Mouse (Mus musculus) layer of hippocampus, adult 18-20 months (tissue): ENCODE data around the gene Nr2f6. TPM values are rescaled to one million over a fixed set of nuclear protein-coding genes. Genes with fewer than 3 reads are reported as not detected.
A peak's percentile ranks its signal among the peaks of the same experiment; 100 is the strongest.

Experiments used
- DNase-seq, 2 experiments: peaks; one replicate each; pipeline ENCODE4 v3.0.0; 2022; ENCODE audit warnings: low spot score in 2 of 2
- long read RNA-seq: library from polyadenylated mRNA; stranded (forward); transcript quantifications from one replicate; pipeline ENCODE4 v2.0.0, GENCODE M21; 2021
- total RNA-seq, 2 experiments: library from RNA; stranded (reverse); gene quantifications; 2 replicates each; pipeline ENCODE4 v1.2.3; 2021

Nr2f6 gene
- total RNA-seq: 10 to 100 TPM; 44.6 to 46.5 TPM
- long read RNA-seq, transcript Nr2f6-201 (4 exons, 2,218 nt): major isoform, 154 of 245 reads
- long read RNA-seq, partial matches to known transcripts: 5 of 245 reads
- long read RNA-seq, other reads (novel, unspliced or antisense): 86 of 245 reads

DNA sequence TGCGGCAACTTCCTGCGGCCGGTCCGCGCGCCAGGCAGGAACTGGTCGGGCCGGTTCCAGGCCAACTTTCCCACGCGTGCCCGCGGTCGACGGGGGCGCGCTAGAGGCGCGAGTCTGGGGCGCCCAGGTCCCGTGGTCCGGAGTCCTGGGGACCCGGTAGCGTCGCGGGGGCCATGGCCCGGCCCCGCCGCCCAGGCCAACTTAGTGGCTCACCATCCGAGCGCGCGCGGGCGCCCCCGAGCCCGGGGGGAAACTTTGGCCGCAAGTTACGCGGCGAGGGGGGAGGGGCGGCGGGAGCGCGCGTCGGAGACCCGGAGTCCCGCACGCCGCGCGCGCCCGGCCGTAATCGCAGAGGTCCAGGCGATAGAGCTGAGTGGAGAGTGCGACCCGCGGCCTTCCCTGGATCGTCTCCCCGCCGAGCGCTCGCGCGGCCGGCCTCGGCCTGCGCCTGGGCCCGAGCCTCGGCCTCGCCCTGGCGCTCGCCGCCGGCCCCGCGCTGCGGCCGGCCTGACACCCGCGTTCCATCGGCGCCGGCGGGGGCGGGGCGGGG lies at the start of gene Nr2f6:
Nr2f6 (minus strand) TSS at position 540 of the 550 bp plus-strand sequence.
- DNase-seq: peak in 1 of 2 experiments; percentile 52

DNA sequence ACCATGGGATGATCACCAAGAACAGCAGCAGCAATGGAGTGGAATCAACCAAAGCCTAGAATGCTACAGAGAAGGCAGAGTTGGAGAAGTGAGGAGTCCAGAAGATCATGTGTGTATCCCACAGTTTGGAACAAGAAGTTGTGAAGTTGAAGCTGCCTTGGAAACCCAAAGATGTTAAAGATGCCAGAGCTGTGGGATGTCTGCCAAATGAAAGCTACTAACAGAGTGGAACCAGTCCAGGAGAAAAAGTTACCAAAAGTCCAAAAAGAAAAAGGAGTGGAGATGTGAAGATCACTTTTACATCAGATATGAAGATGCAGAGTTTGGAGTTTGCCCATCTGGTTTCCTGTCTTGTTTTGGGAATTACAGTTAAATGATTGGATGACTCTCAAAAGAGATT lies 40.4 kb upstream of the Nr2f6 start:
- no peak for DNase-seq

DNA sequence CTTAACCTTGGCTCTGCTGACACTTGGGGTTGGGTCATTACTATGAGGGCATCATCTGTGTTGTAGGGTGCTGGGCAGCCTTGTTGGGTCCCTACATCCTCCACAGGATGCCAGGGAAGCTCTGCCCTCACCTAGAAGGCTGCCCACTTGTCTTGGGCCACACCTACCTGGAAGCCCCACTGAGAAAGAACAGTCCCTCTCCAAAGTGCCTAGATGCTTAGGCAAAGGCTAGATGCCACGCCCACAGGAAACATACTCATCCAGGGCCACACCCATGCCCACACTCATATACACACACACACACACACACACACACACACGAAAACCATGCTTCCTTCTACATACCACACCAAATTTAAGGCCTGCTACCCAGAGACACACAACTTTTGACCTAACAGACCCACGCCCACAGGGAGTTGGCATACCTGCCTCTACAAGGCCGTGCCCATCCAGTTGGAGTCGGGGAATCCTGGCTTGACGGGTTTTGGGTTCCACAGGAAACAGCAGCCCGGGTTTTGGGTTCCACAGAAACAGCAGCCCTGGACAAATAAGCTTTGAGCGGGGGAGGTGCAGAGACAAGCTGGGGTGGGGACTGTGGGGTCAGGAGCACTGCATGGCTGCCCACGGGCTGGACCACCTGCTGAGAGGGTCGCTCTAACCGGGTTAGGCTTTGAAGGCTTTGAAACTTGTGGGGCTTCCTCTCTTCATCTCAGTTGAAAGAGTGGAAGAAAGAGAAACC lies 29.9 kb upstream of the Nr2f6 start:
- DNase-seq: no peak

DNA sequence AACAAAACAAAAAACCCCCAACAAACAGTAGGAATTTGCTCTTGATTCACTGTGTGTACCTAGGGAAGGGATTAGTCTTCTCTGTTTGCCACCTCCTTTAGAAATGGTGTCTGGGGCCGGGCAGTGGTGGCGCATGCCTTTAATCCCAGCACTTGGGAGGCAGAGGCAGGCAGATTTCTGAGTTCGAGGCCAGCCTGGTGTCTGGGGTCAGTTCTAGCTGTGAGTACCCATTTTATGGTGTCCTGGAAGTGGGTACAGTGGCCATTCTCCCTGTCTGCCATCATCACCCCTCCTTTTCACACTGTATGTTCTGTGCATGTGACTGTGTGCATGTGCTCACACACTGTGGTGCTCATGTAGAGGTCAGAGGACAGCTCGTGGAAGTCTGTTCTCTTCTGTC lies 26.5 kb upstream of the Nr2f6 start:
- no peak for DNase-seq

DNA sequence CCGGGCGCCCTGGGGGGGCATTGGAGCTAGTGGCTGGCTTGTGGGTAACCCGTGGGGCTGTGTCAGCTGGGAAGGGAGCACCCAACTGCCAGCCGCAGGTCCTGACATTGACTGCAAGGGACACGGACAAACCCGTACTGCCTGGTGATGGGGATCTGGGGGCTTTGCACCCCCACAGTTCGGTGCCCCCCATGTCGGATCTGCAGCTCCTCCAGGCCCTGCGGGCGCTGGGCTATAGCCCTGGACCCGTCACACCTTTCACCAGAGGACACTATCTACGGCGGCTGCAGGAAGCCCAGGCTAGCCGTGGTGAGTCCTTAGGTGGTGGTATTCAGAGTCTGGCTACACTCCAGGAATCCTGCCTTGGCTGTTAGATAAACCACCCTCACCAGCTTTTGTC lies 25.7 kb upstream of the Nr2f6 start:
- no peak for DNase-seq

DNA sequence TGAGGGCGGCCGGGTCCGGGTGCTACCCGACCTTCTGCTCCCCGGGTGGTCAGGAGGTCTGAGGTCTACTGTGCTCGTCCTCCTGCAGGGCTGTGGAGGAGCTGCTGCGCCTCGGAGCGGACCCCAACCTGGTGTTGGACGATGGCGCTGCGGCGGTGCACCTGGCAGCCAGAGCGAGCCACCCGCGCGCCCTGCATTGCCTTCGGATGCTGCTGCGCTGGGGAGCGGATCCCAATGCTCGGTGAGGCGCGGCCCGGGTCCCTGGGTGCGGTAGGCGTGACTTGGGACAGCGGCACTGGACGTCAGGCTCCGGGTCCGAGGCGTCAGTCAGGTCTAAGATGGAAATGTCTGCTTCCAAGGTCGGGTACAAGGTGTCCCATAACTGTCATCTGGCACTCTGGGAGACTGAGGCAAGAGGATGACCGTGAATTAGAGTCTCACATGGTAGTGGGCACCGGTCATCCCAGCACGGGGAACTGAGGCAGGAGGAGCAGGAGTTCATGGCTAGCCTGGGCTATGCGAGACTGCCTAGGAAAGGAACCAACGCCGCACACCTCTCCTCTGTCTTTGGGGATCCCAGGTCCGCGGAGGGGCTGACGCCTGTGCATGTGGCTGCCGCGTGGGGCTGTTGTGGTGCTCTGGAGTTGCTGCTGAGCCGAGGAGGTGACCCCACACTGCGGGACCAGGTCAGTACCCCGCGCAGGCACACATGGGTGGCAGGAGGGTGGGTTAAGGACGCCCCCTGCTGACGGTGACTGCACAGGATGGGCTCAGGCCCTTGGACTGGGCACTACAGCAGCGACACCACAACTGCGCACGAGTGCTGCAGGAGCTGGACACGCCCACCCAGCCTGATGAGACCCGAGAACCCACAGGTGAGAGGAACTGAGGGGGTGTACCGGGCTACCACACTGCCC lies 24.6 kb upstream of the Nr2f6 start:
- DNase-seq: no peak

DNA sequence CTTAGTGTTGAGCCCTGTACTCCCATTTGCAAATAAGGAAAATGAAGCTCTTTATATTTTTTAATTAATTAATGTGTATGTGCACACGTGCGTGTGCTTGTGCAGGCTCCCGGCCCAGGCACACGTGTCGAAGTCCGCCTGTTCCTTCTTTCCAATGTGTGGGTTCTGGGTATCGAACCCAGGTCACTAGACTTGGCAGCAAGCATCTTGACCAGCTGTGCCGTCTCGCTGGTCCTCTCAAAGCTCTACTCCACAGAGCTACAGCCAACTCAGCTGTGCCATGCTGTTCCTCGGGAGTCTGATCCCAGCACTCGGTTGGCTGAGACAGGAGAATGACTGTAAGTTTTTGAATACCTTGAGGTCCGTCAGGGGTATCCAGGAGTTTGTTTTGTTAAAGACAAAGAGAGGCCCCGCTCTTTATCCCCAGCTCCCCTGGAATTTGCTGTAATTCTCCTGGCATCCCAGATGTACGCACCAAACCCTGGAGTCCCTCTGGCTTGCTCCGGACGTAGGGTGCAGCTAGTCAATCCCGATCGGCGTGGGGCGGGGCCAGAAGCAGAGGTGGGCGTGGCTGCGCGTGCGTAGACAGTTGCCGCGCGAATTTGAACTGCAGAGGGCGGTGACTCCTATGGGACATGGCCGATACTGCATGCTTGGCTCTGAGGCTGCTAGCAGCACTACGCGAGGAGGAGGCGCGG lies 23.8 kb upstream of the Nr2f6 start, which contains the start of gene Ankle1:
Ankle1 (plus strand) TSS at position 610 of the 698 bp plus-strand sequence.
- DNase-seq: peak; percentile 87 to 94

DNA sequence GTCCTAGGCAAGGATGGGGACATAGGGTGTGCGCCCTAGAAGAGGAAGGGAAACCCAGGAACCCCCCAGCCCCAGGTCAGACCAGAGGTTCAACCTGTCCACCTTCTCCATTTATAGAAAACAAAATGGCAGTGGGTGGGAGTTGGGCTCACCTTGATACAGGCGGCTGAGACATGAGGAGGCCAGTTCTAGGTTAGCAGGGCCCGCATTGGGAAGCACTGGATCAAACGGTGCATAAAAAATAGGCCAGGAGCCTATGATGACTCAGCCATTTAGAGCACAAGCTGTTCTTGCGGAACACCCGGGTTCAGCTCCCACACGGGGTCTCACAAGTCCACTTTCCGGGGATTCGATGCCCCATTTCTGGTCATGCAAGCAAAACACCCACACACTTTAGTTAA lies 23.2 kb upstream of the Nr2f6 start:
- DNase-seq: no peak

DNA sequence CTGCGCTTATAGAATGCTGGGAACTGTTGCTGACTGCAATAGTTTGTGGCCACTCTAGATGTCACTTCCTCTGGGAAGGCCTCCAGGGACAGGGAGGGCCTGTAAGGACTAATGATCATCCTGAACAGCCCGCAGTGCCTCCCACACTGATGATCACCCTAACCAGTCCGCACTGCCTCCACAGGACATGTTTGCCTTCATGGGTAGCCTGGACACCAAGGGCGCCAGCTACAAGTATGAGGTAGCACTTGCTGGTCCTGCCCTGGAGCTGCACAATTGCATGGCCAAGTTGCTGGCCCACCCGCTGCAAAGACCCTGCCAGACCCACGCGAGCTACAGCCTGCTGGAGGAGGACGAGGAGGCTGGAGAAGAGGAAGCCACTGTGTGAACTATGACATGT lies 22.3 kb upstream of the Nr2f6 start:
- DNase-seq: no peak

DNA sequence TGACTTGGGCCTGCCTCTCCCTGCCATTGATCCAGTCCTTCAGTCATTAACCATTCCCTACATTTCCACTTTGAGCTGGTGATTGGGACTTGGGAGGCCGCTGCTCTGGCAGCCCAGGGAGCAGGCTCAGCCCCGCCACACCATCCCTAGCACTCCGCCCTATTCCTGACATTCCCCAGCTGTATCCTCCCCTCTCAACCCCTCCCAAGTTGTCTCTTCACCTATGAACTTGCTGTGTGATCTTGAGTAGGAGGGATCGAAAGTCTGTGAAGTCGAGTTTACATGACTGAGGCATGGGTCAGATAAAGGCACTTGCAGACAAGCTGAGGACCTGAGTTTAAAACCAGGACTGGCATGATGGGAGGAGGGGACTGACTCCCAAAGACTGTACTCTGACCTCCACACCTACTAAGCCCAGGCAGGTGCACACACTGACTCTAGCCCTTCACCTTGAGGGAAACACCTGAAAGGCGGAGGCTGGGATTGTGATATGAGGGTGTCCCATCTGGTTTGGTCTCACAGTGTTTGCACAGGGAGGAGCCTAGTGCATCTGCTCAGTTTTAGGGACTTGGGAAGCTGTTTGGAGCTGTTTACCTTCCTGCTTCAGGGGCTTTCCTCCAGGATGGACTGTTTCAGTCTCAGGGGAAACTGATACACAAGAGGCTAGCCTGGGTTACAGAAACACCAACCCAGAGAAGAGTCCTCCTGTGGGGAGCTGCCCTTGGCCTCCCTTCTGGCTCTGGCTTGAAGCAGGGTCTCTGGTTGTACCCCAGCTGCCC lies 21.5 kb upstream of the Nr2f6 start:
- DNase-seq: no peak

DNA sequence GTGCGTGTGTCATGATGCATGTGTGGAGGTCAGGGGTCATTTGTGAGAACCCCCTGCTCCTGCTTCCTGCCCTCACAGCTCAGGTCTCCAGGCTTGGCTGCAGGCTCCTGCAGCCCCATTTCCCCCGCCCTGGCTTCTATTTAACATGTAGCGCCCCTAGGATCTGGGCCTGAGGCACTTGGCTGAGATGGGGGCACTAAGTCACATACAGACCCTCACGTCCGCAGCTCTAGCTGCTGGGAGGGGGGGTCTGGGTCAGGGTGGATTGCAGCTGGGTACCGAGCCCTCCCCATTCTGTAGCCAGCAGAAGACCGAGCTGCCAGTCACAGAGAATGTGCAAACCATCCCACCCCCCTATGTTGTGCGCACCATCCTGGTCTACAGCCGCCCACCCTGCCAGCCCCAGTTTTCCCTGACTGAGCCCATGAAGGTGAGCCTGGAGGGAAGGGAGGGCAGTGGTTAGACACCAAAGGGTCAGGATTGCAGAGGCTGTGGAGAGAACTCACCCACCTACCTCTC lies 20.7 kb upstream of the Nr2f6 start:
- no peak for DNase-seq

DNA sequence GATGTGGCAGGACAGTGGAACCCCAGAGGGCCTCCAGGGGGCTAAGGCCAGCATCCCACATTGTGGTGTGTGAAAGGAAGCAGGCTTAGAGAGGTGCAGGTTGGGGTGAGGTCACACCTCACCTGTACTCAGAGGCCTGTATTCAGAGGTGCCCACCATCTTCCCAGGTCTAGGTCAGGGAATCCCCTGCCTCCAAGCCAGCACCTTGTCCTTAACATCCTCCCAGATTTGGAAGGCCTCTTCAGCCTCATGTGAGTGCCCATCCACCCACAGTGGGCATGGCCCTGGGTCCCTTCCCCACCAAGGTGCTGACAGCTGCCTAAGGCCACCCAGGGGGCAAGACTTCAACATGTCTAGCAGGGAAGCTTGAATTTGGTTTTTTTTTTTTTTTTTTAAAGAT lies 19.7 kb upstream of the Nr2f6 start:
- DNase-seq: no peak

DNA sequence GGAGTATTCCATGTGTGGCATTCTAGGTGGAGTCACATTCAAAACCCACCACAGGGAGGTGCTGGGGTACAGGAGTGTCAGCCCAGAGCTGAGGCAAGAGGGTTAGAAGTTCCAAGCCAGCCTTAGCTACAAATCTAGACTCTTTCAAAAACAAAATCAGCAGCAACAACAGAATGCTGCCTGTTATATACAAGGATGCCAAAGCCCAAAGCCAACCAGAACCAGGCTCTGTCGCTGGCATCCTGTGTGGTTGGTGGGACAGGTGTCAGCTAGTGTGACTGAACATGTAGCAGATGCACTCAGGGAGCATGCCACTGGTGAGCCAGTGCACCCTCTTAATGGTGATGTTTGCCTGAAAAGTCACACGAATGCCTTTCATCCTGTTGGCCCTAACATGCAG lies 19.1 kb upstream of the Nr2f6 start:
- DNase-seq: no peak

DNA sequence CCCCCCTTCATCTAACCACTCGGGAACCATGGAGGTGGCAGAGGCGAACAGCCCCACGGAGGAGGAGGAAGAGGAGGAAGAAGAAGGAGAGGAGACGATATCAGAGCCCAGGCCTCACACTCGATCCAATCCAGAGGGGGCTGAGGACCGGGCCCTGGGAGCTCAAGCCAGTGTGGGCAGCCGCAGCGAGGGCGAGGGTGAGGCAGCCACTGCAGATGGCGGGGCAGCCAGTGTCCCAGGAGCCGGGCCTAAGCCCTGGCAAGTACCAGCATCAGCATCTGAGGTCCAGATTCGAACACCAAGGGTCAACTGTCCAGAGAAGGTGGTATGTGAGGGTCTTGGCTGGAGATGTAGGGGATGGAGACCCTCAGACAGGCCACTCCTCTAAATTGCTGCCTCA lies 15.9 kb upstream of the Nr2f6 start:
- no peak for DNase-seq

DNA sequence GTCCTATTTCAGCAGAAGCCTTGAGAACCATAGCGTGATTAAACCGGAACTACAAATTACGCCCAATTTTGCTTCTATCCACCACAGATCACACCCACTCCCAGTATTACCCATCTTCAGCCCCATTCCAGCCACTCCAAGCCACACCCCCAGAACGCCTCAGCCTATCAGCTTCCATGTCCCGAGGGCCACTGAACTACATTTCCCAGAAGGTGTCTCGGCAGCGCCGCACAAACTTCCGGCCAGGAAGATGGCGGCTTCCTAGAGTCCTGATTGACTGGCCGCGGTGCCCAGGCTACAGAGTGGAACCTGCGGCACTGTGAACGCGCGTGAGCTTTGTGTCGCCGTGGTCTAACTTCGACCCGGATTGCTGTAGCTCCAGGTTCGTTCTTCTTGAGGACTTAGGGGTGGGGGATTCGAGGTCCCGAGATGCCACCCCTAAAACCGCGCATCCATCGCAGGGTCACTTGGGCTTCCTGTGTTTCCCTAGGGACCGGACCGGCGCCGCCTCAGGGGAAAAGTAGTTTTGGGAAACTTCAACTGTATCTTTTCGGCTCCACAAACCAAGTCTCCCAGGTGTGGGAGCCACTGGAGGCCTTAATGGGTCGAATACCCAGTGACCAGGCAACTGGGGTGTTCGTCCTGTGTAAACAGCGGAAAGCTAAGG lies 15.0 kb upstream of the Nr2f6 start, which contains the start of gene Babam1:
Babam1 (plus strand) TSS at position 223 of the 667 bp plus-strand sequence.
- peak; percentile 93 to 97 for DNase-seq

DNA sequence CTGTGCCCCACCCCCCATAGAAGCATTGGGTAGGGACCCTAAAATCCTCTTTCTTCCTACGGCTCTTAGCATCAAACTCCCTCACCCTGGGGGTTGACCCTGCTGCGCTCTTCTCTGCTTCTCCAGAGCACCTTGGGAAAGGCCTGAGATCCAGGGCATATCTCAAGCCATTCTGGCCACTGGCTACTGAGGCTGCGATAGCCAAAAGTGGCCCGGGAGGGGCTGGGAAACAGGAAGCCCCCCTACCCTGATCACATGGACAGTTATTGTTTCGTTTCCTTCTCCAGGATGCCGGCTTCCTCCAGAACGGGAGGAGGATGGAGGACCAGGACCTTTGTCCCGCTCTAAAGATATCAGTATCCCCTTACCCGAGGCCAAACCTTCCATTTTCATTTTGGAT lies 13.9 kb upstream of the Nr2f6 start, which contains the start of gene Ushbp1:
Ushbp1 (minus strand) TSS at position 174 of the 400 bp plus-strand sequence.
- no peak for DNase-seq

DNA sequence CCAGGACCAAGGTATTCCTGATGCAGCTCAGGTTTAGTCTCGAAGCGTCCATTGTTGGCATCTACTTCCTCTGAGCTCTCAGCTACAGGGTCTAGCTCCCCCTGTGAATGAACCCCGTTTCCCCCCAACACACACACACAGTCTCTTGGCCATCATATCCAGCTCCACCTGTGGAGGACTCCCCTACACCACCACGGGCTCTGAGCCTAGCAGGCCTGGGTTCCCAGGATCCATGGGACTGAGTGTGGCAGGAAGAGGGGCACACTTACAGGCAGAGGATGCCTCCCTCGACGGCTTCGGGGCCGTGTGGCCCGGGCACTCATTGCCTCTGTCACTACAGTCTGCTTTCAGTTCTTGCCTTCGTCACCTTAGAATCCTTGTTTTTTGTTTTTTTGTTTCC lies 13.3 kb upstream of the Nr2f6 start:
- DNase-seq: no peak

DNA sequence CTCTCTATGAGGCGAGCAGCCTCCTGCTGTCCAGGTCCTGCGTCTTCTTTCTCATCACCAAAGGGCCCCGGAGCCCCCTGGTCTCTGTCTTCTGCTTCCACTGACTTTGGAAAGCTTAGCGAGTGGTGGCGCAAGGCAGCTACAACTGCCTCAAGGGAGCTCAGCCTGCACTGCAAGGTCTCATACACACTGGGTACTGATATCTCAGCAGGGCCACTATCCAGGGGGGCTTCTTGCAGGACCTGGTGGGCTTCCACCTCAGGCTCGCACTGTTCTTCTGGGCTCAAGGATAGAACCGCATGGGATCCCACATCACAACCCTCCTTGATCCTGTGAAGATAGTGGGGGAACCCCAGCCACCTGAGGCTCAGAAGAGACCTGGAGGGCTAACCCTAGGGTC lies 12.7 kb upstream of the Nr2f6 start:
- DNase-seq: no peak

DNA sequence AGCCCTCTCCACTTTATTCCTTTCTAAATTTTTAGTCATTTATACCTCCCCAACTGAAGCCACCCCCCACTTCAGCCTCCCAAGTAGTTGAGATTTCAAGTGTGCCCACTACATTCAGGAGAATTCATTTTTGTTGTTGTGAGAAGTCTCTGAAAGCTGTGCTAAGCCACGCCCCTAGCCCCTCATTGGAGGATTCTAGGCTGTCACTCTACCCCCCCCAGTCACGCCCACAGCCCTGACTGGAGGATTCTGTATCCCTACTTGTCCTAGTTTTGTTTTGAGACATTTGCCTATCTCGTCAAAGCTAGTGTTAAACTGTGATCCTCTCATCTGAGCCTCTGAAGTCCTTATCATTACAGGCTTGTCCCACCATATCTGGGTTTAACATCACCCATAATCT lies 11.1 kb upstream of the Nr2f6 start:
- no peak for DNase-seq
